Mouse (Mus musculus): ENCODE data around the gene Otoa. TPM values are rescaled to one million over a fixed set of nuclear protein-coding genes. Genes with fewer than 3 reads are reported as not detected.

Otoa gene
- polyA plus RNA-seq, 1 experiment, result 0.12 TPM

DNA sequence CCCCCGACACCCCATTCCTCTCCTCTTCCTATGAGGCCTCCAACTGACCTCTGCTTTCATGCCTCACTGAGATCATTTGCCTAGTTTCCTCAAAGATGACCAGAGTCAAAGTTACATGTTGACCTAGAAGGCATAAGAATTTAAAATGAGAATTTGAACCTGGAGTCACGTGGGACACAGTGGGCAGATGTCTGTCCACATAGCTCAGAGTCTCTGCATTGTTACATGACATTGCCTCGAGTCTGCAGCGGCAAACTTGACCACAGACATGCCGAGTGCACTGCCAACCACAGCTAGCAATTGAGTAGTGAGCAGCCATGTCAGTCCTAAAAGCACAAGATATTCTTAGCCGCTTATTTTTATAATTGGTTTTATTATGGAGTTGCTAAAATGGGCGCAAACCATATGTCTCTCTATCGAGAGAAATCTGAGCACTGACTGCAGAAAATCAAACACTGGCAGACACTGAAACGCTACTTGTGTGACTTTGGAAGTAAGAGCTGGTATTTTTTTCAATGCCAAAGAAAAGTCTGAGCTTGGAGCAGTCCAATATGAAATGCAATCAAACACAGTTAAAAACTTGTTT, 105.8 kb downstream of the Otoa start:
- 76% methylated on average over 9 of the region's 9 CpGs for WGBS
- no peak for DNase-seq (ENCODE audit: low read depth, low spot score)

DNA sequence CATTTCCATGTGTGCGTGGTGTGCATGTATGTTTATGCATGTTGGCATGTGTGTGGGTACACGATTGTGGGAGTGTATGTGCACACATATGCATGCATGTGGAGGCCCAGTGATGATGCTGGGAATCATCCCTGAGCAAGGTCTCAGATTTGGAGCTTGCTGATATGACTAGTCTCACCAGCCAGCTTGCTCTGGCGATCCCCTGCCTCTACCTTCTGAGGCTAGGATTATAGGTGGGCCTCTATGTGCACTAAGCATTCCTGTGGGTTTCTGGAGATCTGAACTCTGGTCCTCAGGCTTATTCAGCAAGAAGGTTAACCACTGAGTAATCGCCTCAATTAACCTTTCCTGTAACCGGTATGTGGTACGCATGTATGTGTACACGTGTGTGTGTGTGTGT, 107.5 kb downstream of the Otoa start:
- WGBS, result 87% methylated on average over 7 of the region's 7 CpGs
- no peak for DNase-seq (ENCODE audit: low read depth, low spot score)

- DNase-seq (ENCODE audit: low read depth, low spot score), result no peak
- WGBS, result 68% methylated on average over 8 of the region's 8 CpGs
Observed at GRCm38 (mm10) chr7:121198933-121199332, 117.5 kb downstream of the Otoa start.

DNA sequence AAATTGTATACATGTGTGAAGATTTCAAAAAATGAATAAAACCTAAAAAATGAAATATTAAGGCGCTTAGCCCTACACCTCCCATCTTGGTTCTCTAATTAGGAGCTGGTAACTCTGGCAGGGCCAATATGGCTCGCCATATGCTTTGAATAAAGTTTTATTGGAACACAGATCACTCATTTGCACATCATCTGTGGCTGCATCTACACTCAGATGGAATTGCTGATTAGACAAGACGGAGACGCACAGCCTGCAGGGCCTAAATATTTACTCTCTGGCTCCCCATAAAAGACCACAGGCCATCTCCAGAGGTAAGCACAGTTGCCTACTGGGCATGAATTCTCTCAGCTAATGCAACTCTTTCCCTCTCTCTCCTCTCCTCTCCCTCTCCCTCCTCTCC, 130.4 kb downstream of the Otoa start:
- 67% methylated on average over 4 of the region's 4 CpGs for WGBS
- DNase-seq (ENCODE audit: low read depth, low spot score), result no peak

Other genes starting within 250 kb of the Otoa start
- 20.2 and 26.5 TPM in 2 replicates for gene Eef2k, start 238.8 kb upstream of the Otoa start, polyA plus RNA-seq (2012; rRNA removed)
- gene Polr3e, start 163.9 kb upstream of the Otoa start, polyA plus RNA-seq (2012; rRNA removed), result 14.6 and 17.1 TPM in 2 replicates
- gene Cdr2, start 99.3 kb upstream of the Otoa start, polyA plus RNA-seq (2012; rRNA removed), result 14.5 and 31.8 TPM in 2 replicates
- 0.43 and 0.53 TPM in 2 replicates for gene Mfsd13b, start 99.1 kb upstream of the Otoa start, polyA plus RNA-seq (2012; rRNA removed)
- gene Mettl9, start 47.2 kb upstream of the Otoa start, polyA plus RNA-seq (2012; rRNA removed), result 20.2 and 22.8 TPM in 2 replicates
- 0.57 and 1.3 TPM in 2 replicates for gene Igsf6, start 7.1 kb upstream of the Otoa start, polyA plus RNA-seq (2012; rRNA removed)

Measured in large intestine, adult 2 months (tissue).